Mouse (Mus musculus) brain, embryonic 14.5 days (tissue): ENCODE results near the gene Chaf1a.

ENCODE experiments used
- CTCF ChIP-seq: fragments of 200-500 bp; IDR thresholded peaks from 2 replicates; pipeline ENCODE4 v1.5.1; 2012; ENCODE audit warnings: inconsistent platforms, mild to moderate bottlenecking, moderate library complexity, borderline replicate concordance; ENCODE audit not compliant: insufficient read depth, insufficient read length; ENCODE audit errors: extremely low read depth
- POLR2A ChIP-seq: fragments of 200-500 bp; IDR thresholded peaks from 2 replicates; pipeline ENCODE4 v1.6.1; 2012; ENCODE audit warnings: mild to moderate bottlenecking, inconsistent platforms, borderline replicate concordance; ENCODE audit not compliant: poor library complexity, insufficient read depth, insufficient read length, severe bottlenecking; ENCODE audit errors: extremely low read depth

GRCm38 (mm10) chr17:56080781-56081585 lies 40.7 kb downstream of the Chaf1a start:
- TF ChIP-seq CTCF (no peak), POLR2A (no peak)
